Mouse (Mus musculus): ENCODE data around the gene Tmem178. TPM values are rescaled to one million over a fixed set of nuclear protein-coding genes. Genes with fewer than 3 reads are reported as not detected.
A peak's percentile ranks its signal among the peaks of the same experiment; 100 is the strongest.

Gene Tmem178
- polyA plus RNA-seq, 1 experiment from 2014 or later, result 4.0 TPM

- H3K27me3 ChIP-seq (ENCODE audit: control insufficient read depth, insufficient read depth, low read length), result no peaks in the 10 kb centered on the region
- H3K4me2 ChIP-seq (ENCODE audit: low read depth, low read length), result no peak overlapping the region
- whole genome bisulfite sequencing, result 94% methylated on average over 2 of the region's 2 CpGs
- no peak overlapping the region for H3K9ac ChIP-seq (ENCODE audit: low read length)
- peaks cover 4% of the 10 kb centered on the region; the same call in 1 of the 2 replicates for H3K4me1 ChIP-seq (ENCODE audit: control insufficient read depth, insufficient read depth, low read length)
- no peak overlapping the region for H3K4me3 ChIP-seq (ENCODE audit: low read length)
- H3K36me3 ChIP-seq (ENCODE audit: control insufficient read depth, insufficient read depth), result no peaks in the 10 kb centered on the region
- H3K27ac ChIP-seq (ENCODE audit: low read length), result no peak overlapping the region
- no peaks in the 10 kb centered on the region for H3K9me3 ChIP-seq (replicated peaks; ENCODE audit: control insufficient read depth, low read length)
- no peak for ATAC-seq (replicated peaks; ENCODE audit: extremely low read depth, insufficient read depth, low FRiP score)
Observed at GRCm38 (mm10) chr17:80915666-80916065, 28.8 kb upstream of the Tmem178 start.

DNA sequence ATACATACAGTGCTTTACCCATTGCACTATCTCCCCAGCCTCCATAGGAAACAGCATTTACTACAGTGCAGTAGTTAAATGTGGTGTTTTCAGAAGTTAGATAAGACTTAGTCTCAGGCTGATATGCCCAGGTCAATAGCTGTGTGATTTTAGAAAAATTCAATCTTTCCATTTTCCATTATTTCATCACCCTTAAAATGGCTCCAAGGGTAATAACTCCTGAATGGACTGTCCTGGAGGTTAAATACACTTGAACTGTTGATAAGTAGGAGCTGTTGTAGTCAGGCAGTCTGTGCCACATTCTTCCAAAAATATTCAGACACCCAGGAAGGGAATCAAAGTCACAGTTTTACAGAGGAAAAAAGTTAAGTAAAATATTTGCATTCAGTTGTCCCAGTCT, 25.2 kb upstream of the Tmem178 start:
- no peak overlapping the region for H3K4me3 ChIP-seq (ENCODE audit: low read length)
- no peaks in the 10 kb centered on the region for H3K9me3 ChIP-seq (replicated peaks; ENCODE audit: control insufficient read depth, low read length)
- H3K36me3 ChIP-seq (ENCODE audit: control insufficient read depth, insufficient read depth), result no peaks in the 10 kb centered on the region
- H3K4me2 ChIP-seq (ENCODE audit: low read depth, low read length), result no peak overlapping the region
- no peak for ATAC-seq (replicated peaks; ENCODE audit: extremely low read depth, insufficient read depth, low FRiP score)
- H3K27ac ChIP-seq (ENCODE audit: low read length), result no peak overlapping the region
- peaks cover 6% of the 10 kb centered on the region; the same call in 1 of the 2 replicates for H3K4me1 ChIP-seq (ENCODE audit: control insufficient read depth, insufficient read depth, low read length)
- H3K27me3 ChIP-seq (ENCODE audit: control insufficient read depth, insufficient read depth, low read length), result no peaks in the 10 kb centered on the region
- no peak overlapping the region for H3K9ac ChIP-seq (ENCODE audit: low read length)

- Histone ChIP-seq H3K27ac (ENCODE audit: low read length) (no peak overlapping the region), H3K27me3 (ENCODE audit: control insufficient read depth, insufficient read depth, low read length) (no peaks in the 10 kb centered on the region), H3K9me3 (replicated peaks; ENCODE audit: control insufficient read depth, low read length) (no peaks in the 10 kb centered on the region), H3K4me1 (ENCODE audit: control insufficient read depth, insufficient read depth, low read length) (peaks cover 9% of the 10 kb centered on the region; the same call in 1 of the 2 replicates), H3K9ac (ENCODE audit: low read length) (no peak overlapping the region), H3K4me3 (ENCODE audit: low read length) (no peak overlapping the region), H3K4me2 (ENCODE audit: low read depth, low read length) (no peak overlapping the region), H3K36me3 (ENCODE audit: control insufficient read depth, insufficient read depth) (no peaks in the 10 kb centered on the region)
- 72% methylated on average over 10 of the region's 10 CpGs for WGBS
- no peak for ATAC-seq (replicated peaks; ENCODE audit: extremely low read depth, insufficient read depth, low FRiP score)
Observed at GRCm38 (mm10) chr17:80921286-80922134, 22.9 kb upstream of the Tmem178 start.

- H3K9me3 ChIP-seq (replicated peaks; ENCODE audit: control insufficient read depth, low read length), result no peaks in the 10 kb centered on the region
- no peaks in the 10 kb centered on the region for H3K36me3 ChIP-seq (ENCODE audit: control insufficient read depth, insufficient read depth)
- WGBS, result 76% methylated on average over 3 of the region's 3 CpGs
- no peak for ATAC-seq (replicated peaks; ENCODE audit: extremely low read depth, insufficient read depth, low FRiP score)
- no peak overlapping the region for H3K4me3 ChIP-seq (ENCODE audit: low read length)
- no peaks in the 10 kb centered on the region for H3K27me3 ChIP-seq (ENCODE audit: control insufficient read depth, insufficient read depth, low read length)
- no peak overlapping the region for H3K9ac ChIP-seq (ENCODE audit: low read length)
- H3K27ac ChIP-seq (ENCODE audit: low read length), result no peak overlapping the region
- H3K4me1 ChIP-seq (ENCODE audit: control insufficient read depth, insufficient read depth, low read length), result peaks cover 5% of the 10 kb centered on the region; the same call in 1 of the 2 replicates
- no peak overlapping the region for H3K4me2 ChIP-seq (ENCODE audit: low read depth, low read length)
Observed at GRCm38 (mm10) chr17:80925554-80925953, 18.9 kb upstream of the Tmem178 start.

DNA sequence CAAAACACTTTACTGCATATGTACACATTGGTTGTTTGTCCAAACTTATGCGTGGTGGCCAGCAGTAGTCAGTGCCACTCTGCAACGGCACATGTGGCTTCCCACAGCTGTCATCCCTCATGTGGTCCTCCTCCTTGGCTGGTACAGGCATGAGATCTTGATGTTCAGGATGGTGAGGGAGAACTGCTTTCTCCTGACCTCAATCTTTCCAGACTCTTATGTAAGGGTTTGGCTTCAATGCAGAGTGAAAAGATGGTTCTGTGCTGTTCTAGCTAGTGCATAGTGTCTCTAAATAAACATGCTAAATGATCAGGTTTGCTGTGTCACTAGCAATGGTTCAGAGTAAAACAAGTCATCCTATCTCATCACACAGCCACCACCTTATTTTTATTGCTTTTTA, 17.3 kb upstream of the Tmem178 start:
- Histone ChIP-seq H3K4me3 (ENCODE audit: low read length) (no peak overlapping the region), H3K27ac (ENCODE audit: low read length) (no peak overlapping the region), H3K27me3 (ENCODE audit: control insufficient read depth, insufficient read depth, low read length) (no peaks in the 10 kb centered on the region), H3K4me2 (ENCODE audit: low read depth, low read length) (no peak overlapping the region), H3K9ac (ENCODE audit: low read length) (no peak overlapping the region), H3K4me1 (ENCODE audit: control insufficient read depth, insufficient read depth, low read length) (0 out of 2 replicates have a peak, but pooled peaks cover 3% of the 10 kb centered on the region), H3K36me3 (ENCODE audit: control insufficient read depth, insufficient read depth) (no peaks in the 10 kb centered on the region), H3K9me3 (replicated peaks; ENCODE audit: control insufficient read depth, low read length) (no peaks in the 10 kb centered on the region)
- no peak for ATAC-seq (replicated peaks; ENCODE audit: extremely low read depth, insufficient read depth, low FRiP score)
- 88% methylated on average over 2 of the region's 2 CpGs for WGBS

DNA sequence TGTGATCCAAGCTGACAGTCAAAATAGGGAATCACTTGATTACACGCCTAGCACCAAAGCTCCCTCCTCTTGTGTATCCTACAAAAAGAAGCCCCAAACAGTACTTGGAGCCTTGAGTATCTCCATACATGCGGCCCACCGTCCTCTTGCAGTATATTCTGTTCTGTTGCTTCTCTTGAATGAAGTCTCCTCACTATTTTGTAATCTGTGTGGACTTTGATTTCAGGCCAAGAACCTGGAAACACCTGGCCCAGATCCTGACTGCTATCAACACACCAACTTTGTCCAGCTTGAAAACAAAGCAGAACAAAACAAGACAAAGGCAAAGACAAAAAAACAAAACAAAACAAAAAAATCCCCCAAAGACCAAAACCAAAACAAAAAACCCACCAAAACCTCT, 11.7 kb upstream of the Tmem178 start:
- no peak for ATAC-seq (replicated peaks; ENCODE audit: extremely low read depth, insufficient read depth, low FRiP score)
- peak overlapping the region; percentile 53; the same call in 1 of the 2 replicates for H3K4me2 ChIP-seq (ENCODE audit: low read depth, low read length)
- peak overlapping the region; percentile 4; the same call in 1 of the 2 replicates for H3K4me3 ChIP-seq (ENCODE audit: low read length)
- 76% methylated on average over 3 of the region's 3 CpGs for WGBS
- no peaks in the 10 kb centered on the region for H3K36me3 ChIP-seq (ENCODE audit: control insufficient read depth, insufficient read depth)
- no peak overlapping the region for H3K9ac ChIP-seq (ENCODE audit: low read length)
- peak overlapping the region; percentile 52 for H3K27ac ChIP-seq (ENCODE audit: low read length)
- H3K27me3 ChIP-seq (ENCODE audit: control insufficient read depth, insufficient read depth, low read length), result no peaks in the 10 kb centered on the region; the same call in 1 of the 2 replicates
- no peaks in the 10 kb centered on the region for H3K9me3 ChIP-seq (replicated peaks; ENCODE audit: control insufficient read depth, low read length)
- peaks cover 11% of the 10 kb centered on the region; the same call in 1 of the 2 replicates for H3K4me1 ChIP-seq (ENCODE audit: control insufficient read depth, insufficient read depth, low read length)

DNA sequence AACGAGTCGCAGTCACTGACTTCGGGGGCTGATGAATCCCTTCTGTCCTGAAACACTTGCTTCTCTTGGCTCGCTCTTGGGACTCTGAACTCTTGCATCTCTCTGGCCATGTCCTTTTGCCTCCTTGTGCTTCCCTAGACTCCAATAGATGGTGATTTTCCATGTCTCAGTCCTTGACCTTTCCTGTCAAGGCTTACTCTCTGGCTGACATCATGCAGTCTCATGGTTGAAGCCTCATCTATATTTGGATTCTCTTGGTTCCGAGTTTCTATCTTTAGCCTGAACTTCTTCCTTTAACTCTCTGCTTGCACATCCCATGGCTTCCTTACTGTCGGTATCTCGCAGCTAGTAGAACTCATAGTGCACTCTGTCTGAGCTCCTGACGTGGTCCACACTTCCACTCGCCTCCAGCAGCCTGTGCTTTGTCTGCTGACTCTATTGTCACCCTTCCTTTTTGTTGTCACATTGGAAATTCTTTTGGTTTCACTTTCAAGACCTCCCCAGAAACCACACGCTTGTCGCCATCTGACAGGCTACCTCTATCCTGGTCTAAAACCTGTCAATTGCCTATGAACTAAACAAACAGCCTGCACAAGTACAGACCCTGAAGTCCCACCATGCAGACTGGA, 10.9 kb upstream of the Tmem178 start:
- H3K4me3 ChIP-seq (ENCODE audit: low read length), result peak overlapping the region; percentile 4
- H3K36me3 ChIP-seq (ENCODE audit: control insufficient read depth, insufficient read depth), result no peaks in the 10 kb centered on the region
- no peaks in the 10 kb centered on the region for H3K9me3 ChIP-seq (replicated peaks; ENCODE audit: control insufficient read depth, low read length)
- H3K4me2 ChIP-seq (ENCODE audit: low read depth, low read length), result peak overlapping the region; percentile 53
- peak; percentile 63 for ATAC-seq (replicated peaks; ENCODE audit: extremely low read depth, insufficient read depth, low FRiP score)
- no peaks in the 10 kb centered on the region; the same call in 1 of the 2 replicates for H3K27me3 ChIP-seq (ENCODE audit: control insufficient read depth, insufficient read depth, low read length)
- no peak overlapping the region for H3K9ac ChIP-seq (ENCODE audit: low read length)
- 35% methylated on average over 11 of the region's 11 CpGs for WGBS
- peak overlapping the region; percentile 52 for H3K27ac ChIP-seq (ENCODE audit: low read length)
- H3K4me1 ChIP-seq (ENCODE audit: control insufficient read depth, insufficient read depth, low read length), result peaks cover 11% of the 10 kb centered on the region; the same call in 1 of the 2 replicates

DNA sequence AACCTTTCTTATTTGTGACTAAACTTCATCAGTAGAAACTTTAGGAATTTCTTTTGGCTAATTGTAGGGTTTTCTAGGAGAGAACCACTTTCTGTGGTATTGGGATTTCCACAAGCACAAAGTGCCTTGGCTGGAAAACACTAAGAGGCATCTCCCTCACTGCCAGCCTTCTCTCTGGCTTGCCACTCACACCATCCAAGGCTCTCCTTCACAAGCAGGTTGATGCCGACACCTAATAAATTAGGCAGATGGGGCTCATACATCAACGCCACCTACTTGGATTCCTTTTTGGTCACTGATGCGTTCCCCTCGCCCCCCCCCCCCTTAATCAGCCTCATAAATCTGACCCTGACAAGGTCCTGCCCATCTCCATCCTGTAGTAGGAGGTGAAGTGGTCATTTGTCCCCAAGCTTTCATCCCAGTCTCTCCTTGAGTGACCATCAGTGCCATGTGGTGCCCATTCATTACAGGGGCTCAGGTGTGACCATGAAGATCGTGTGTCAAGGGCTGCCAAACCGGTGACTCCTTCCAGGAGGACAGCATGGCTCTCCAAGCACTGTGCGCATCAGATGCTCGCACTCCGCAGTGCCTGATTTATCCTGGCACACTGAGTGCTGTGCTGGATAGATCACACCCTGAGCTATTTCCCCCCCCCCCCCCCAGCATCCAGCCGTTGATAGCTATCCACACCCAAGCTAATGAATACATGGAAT, 8.5 kb upstream of the Tmem178 start:
- Histone ChIP-seq H3K9ac (ENCODE audit: low read length) (no peak overlapping the region), H3K4me1 (ENCODE audit: control insufficient read depth, insufficient read depth, low read length) (peaks cover 11% of the 10 kb centered on the region; the same call in 1 of the 2 replicates), H3K4me3 (ENCODE audit: low read length) (no peak overlapping the region), H3K27me3 (ENCODE audit: control insufficient read depth, insufficient read depth, low read length) (no peaks in the 10 kb centered on the region; the same call in 1 of the 2 replicates), H3K9me3 (replicated peaks; ENCODE audit: control insufficient read depth, low read length) (no peaks in the 10 kb centered on the region), H3K36me3 (ENCODE audit: control insufficient read depth, insufficient read depth) (no peaks in the 10 kb centered on the region), H3K4me2 (ENCODE audit: low read depth, low read length) (no peak overlapping the region), H3K27ac (ENCODE audit: low read length) (no peak overlapping the region)
- 68% methylated on average over 10 of the region's 10 CpGs for WGBS
- ATAC-seq (replicated peaks; ENCODE audit: extremely low read depth, insufficient read depth, low FRiP score), result no peak

Data from heart, embryonic 16.5 days (tissue).